Mouse (Mus musculus) E14TG2a.4 (cell line): ENCODE data around the gene Robo1.

ENCODE experiments used
- CTCF ChIP-seq: conservative IDR thresholded peaks from 2 replicates; pipeline ENCODE4 v1.5.1; 2014; ENCODE audit warnings: low read length
- NANOG ChIP-seq: IDR thresholded peaks from 2 replicates; pipeline ENCODE4 v1.6.1; 2014; ENCODE audit warnings: borderline replicate concordance, low read length, mixed read lengths
- POU5F1 ChIP-seq: IDR thresholded peaks from 2 replicates; pipeline ENCODE4 v1.6.1; 2014; ENCODE audit warnings: low read length, borderline replicate concordance

DNA sequence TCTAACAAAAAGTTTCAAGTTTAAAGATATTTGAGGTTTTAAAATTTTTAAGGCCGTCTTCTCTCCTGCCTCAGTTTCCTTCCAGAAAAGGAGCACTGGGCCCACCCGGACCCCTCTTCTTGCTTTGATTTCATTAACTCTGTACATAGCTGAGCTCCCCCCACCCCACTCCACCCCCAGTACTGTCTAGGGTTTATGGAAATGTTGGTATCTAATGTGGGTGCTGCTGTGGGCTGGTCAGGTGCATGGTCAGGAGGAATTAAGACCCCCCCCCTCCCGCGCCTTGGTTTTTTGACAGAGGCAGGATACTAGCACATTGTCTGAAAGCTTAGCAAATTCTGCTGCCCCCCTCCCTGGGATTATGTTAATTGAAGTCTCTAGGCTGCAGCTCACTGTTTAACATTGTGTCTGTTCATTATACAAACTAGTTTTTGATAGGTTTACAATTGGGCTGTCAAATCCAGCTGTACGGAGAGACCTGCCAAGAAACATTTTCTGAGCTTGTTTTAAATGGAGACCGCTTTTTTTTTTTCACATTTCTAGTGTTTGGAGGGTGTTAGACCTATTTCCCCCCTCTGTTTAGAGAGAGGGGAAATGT, 620.5 kb downstream of the Robo1 start:
- TF ChIP-seq CTCF (no peak), NANOG (no peak), POU5F1 (no peak)
